Mouse (Mus musculus) forebrain, embryonic 15.5 days (tissue): Measurements from ENCODE around the gene Pipox. TPM values are rescaled to one million over a fixed set of nuclear protein-coding genes. Genes with fewer than 3 reads are reported as not detected.

Experiments
- ATAC-seq: fragments of 200-750 bp; cut with Nextera tagmentation; replicated peaks from 2 replicates; pipeline ENCODE4 v1.8.0; 2017; ENCODE audit warnings: mild to moderate bottlenecking, moderate TSS enrichment, moderate library complexity
- H3K27ac ChIP-seq: fragments of 300-500 bp; sonication (generic); replicated peaks from 2 replicates; pipeline ENCODE4 v1.5.1; 2015; ENCODE audit warnings: mild to moderate bottlenecking, inconsistent platforms
- H3K27me3 ChIP-seq: fragments of 300-500 bp; sonication (generic); 2 replicates; pipeline ENCODE4 v1.6.1; 2015; ENCODE audit warnings: inconsistent platforms
- H3K36me3 ChIP-seq: fragments of 300-500 bp; sonication (generic); 2 replicates; pipeline ENCODE4 v1.6.1; 2015; ENCODE audit warnings: mild to moderate bottlenecking, inconsistent platforms
- H3K4me1 ChIP-seq: fragments of 300-500 bp; sonication (generic); 2 replicates; pipeline ENCODE4 v1.6.1; 2015; ENCODE audit warnings: inconsistent platforms
- H3K4me2 ChIP-seq: fragments of 300-500 bp; sonication (generic); replicated peaks from 2 replicates; pipeline ENCODE4 v1.6.1; 2015; ENCODE audit warnings: mild to moderate bottlenecking, inconsistent platforms
- H3K4me3 ChIP-seq: fragments of 300-500 bp; sonication (generic); 2 replicates; pipeline ENCODE4 v1.5.1; 2015; ENCODE audit warnings: mild to moderate bottlenecking, inconsistent platforms
- H3K9ac ChIP-seq: fragments of 300-500 bp; sonication (generic); replicated peaks from 2 replicates; pipeline ENCODE4 v1.6.1; 2015; ENCODE audit warnings: mild to moderate bottlenecking, inconsistent platforms
- H3K9me3 ChIP-seq: fragments of 300-500 bp; sonication (generic); 2 replicates; pipeline ENCODE4 v1.6.1; 2016; ENCODE audit warnings: inconsistent platforms
- WGBS: fragments of 180-500 bp; shearing (Covaris S2); methylation state at CpG from one replicate; pipeline ENCODE4 v1.1.7; 2015; ENCODE audit warnings: mixed read lengths; 5-methylcytosine and 5-hydroxymethylcytosine counted together
- polyA plus RNA-seq: library from polyadenylated mRNA; unstranded; fragments of >200 nt; fragmentation: Nextera tagmentation; extraction: Ambion mirVana; gene quantifications from 2 replicates; pipeline ENCODE4 v1.2.1, GENCODE M21; 2015

Gene Pipox
- polyA plus RNA-seq, 1 experiment from 2014 or later = 10.2 TPM

GRCm38 (mm10) chr11:77926666-77927065 lies 32.8 kb upstream of the Pipox start:
- Histone ChIP-seq H3K4me3 (no peak overlapping the region), H3K9ac (no peak overlapping the region), H3K9me3 (no peaks in the 10 kb centered on the region), H3K4me1 (peaks cover 43% of the 10 kb centered on the region), H3K27me3 (no peaks in the 10 kb centered on the region), H3K36me3 (no peaks in the 10 kb centered on the region), H3K27ac (peak overlapping the region; percentile 90), H3K4me2 (no peak overlapping the region)
- 13% methylated on average over 9 of the region's 9 CpGs for WGBS
- no peak for ATAC-seq

GRCm38 (mm10) chr11:77925836-77926657 lies 32.2 kb upstream of the Pipox start:
- peaks cover 41% of the 10 kb centered on the region for H3K4me1 ChIP-seq
- peak; percentile 80 for ATAC-seq
- H3K27ac ChIP-seq = peak overlapping the region; percentile 90
- H3K4me3 ChIP-seq = no peak overlapping the region
- 12% methylated on average over 9 of the region's 9 CpGs for WGBS
- H3K36me3 ChIP-seq = no peaks in the 10 kb centered on the region
- no peaks in the 10 kb centered on the region for H3K27me3 ChIP-seq
- no peak overlapping the region for H3K9ac ChIP-seq
- H3K9me3 ChIP-seq = no peaks in the 10 kb centered on the region
- H3K4me2 ChIP-seq = no peak overlapping the region

- H3K9me3 ChIP-seq = no peaks in the 10 kb centered on the region
- no peak for ATAC-seq
- H3K9ac ChIP-seq = no peak overlapping the region
- no peaks in the 10 kb centered on the region for H3K36me3 ChIP-seq
- no peak overlapping the region for H3K4me2 ChIP-seq
- 68% methylated on average over 4 of the region's 4 CpGs for WGBS
- H3K27ac ChIP-seq = no peak overlapping the region
- H3K4me1 ChIP-seq = peaks cover 26% of the 10 kb centered on the region
- no peaks in the 10 kb centered on the region for H3K27me3 ChIP-seq
- H3K4me3 ChIP-seq = no peak overlapping the region
Observed at GRCm38 (mm10) chr11:77923285-77923684, 29.4 kb upstream of the Pipox start.

- ATAC-seq = no peak
- no peak overlapping the region for H3K27ac ChIP-seq
- H3K36me3 ChIP-seq = no peaks in the 10 kb centered on the region
- no peak overlapping the region for H3K9ac ChIP-seq
- H3K4me2 ChIP-seq = no peak overlapping the region
- H3K27me3 ChIP-seq = peaks cover 3% of the 10 kb centered on the region; the same call in 1 of the 2 replicates
- H3K4me1 ChIP-seq = peaks cover 18% of the 10 kb centered on the region
- no peaks in the 10 kb centered on the region for H3K9me3 ChIP-seq
- H3K4me3 ChIP-seq = no peak overlapping the region
- WGBS = 60% methylated on average over 10 of the region's 10 CpGs
Observed at GRCm38 (mm10) chr11:77917166-77917565, 23.3 kb upstream of the Pipox start.

- Histone ChIP-seq H3K4me3 (no peak overlapping the region), H3K27me3 (peaks cover 3% of the 10 kb centered on the region; the same call in 1 of the 2 replicates), H3K4me1 (peaks cover 18% of the 10 kb centered on the region), H3K9ac (no peak overlapping the region), H3K27ac (no peak overlapping the region), H3K4me2 (no peak overlapping the region), H3K36me3 (no peaks in the 10 kb centered on the region), H3K9me3 (no peaks in the 10 kb centered on the region)
- 82% methylated on average over 4 of the region's 4 CpGs for WGBS
- ATAC-seq = no peak
Observed at GRCm38 (mm10) chr11:77916741-77917140, 22.8 kb upstream of the Pipox start.

GRCm38 (mm10) chr11:77914598-77915260 lies 20.8 kb upstream of the Pipox start:
- Histone ChIP-seq H3K4me1 (peaks cover 22% of the 10 kb centered on the region), H3K27ac (no peak overlapping the region; the same call in 1 of the 2 replicates), H3K4me2 (peak overlapping the region; percentile 40), H3K4me3 (0 out of 2 replicates have a peak overlapping the region, but pooled peaks have one; percentile 6), H3K27me3 (peaks cover 3% of the 10 kb centered on the region; the same call in 1 of the 2 replicates), H3K36me3 (no peaks in the 10 kb centered on the region), H3K9ac (0 out of 2 replicates have a peak overlapping the region, but pooled peaks have one; percentile 23), H3K9me3 (no peaks in the 10 kb centered on the region)
- 3% methylated on average over 32 of the region's 32 CpGs for WGBS
- no peak; the same call in 1 of the 2 replicates for ATAC-seq

GRCm38 (mm10) chr11:77913505-77913904 lies 19.6 kb upstream of the Pipox start:
- Histone ChIP-seq H3K27me3 (peaks cover 3% of the 10 kb centered on the region; the same call in 1 of the 2 replicates), H3K4me1 (peaks cover 31% of the 10 kb centered on the region), H3K9me3 (no peaks in the 10 kb centered on the region), H3K9ac (no peak overlapping the region), H3K36me3 (no peaks in the 10 kb centered on the region), H3K27ac (no peak overlapping the region), H3K4me2 (no peak overlapping the region), H3K4me3 (no peak overlapping the region)
- ATAC-seq = no peak
- 78% methylated on average over 6 of the region's 6 CpGs for WGBS

GRCm38 (mm10) chr11:77909776-77910175 lies 15.9 kb upstream of the Pipox start:
- H3K4me2 ChIP-seq = no peak overlapping the region
- H3K9ac ChIP-seq = 0 out of 2 replicates have a peak overlapping the region, but pooled peaks have one; percentile 1
- 0 out of 2 replicates have a peak, but pooled peaks cover 3% of the 10 kb centered on the region for H3K27me3 ChIP-seq
- WGBS = 25% methylated on average over 6 of the region's 6 CpGs
- no peaks in the 10 kb centered on the region for H3K36me3 ChIP-seq
- H3K9me3 ChIP-seq = no peaks in the 10 kb centered on the region
- no peak overlapping the region for H3K4me3 ChIP-seq
- ATAC-seq = no peak
- H3K27ac ChIP-seq = peak overlapping the region; percentile 65
- peaks cover 44% of the 10 kb centered on the region for H3K4me1 ChIP-seq

GRCm38 (mm10) chr11:77909376-77909775 lies 15.5 kb upstream of the Pipox start:
- Histone ChIP-seq H3K27ac (peak overlapping the region; percentile 65), H3K4me2 (no peak overlapping the region), H3K27me3 (0 out of 2 replicates have a peak, but pooled peaks cover 3% of the 10 kb centered on the region), H3K4me3 (no peak overlapping the region), H3K9me3 (no peaks in the 10 kb centered on the region), H3K4me1 (peaks cover 44% of the 10 kb centered on the region), H3K9ac (0 out of 2 replicates have a peak overlapping the region, but pooled peaks have one; percentile 1), H3K36me3 (no peaks in the 10 kb centered on the region)
- 24% methylated on average over 5 of the region's 5 CpGs for WGBS
- ATAC-seq = no peak; the same call in 1 of the 2 replicates

- Histone ChIP-seq H3K9me3 (no peaks in the 10 kb centered on the region), H3K9ac (no peak overlapping the region), H3K4me1 (peaks cover 47% of the 10 kb centered on the region), H3K27me3 (no peaks in the 10 kb centered on the region), H3K36me3 (no peaks in the 10 kb centered on the region), H3K4me3 (no peak overlapping the region), H3K27ac (no peak overlapping the region), H3K4me2 (no peak overlapping the region)
- no peak for ATAC-seq
- 90% methylated on average over 4 of the region's 4 CpGs for WGBS
Observed at GRCm38 (mm10) chr11:77908468-77908867, 14.6 kb upstream of the Pipox start.

- no peaks in the 10 kb centered on the region for H3K9me3 ChIP-seq
- 8% methylated on average over 9 of the region's 9 CpGs for WGBS
- H3K4me1 ChIP-seq = peaks cover 56% of the 10 kb centered on the region
- no peak overlapping the region for H3K4me3 ChIP-seq
- H3K27me3 ChIP-seq = no peaks in the 10 kb centered on the region
- peak overlapping the region; percentile 24 for H3K4me2 ChIP-seq
- H3K36me3 ChIP-seq = no peaks in the 10 kb centered on the region
- ATAC-seq = peak; percentile 52
- H3K9ac ChIP-seq = no peak overlapping the region
- peak overlapping the region; percentile 89 for H3K27ac ChIP-seq
Observed at GRCm38 (mm10) chr11:77906747-77907174, 12.9 kb upstream of the Pipox start.
